Mouse (Mus musculus): ENCODE data around the gene Cdhr3. TPM values are rescaled to one million over a fixed set of nuclear protein-coding genes. Genes with fewer than 3 reads are reported as not detected.

Cdhr3 gene
- not detected for polyA plus RNA-seq (2012; fragmentation: generic; extraction: Trizol)
- long read RNA-seq, experiment 1 = 0 reads
- long read RNA-seq, experiment 2 = 0 reads

DNA sequence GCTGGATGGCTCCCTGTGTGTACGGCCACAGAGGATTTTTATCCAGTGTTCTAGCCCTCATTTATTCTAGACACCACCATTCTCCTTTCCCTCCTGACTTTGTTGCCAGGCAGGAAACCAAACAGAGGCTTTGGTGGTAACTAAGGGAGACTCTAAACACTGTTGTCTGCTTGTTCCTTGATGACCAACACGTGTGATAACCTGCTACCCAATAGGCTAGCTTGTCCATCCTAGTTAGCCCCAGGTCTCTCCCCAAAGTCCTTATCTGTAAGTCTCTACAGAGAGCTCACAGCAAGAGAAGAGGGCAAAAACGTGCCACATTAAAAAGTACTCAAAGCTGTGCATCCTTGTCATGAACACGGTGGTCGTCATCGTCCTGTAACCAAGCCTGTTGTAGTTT is at the start of gene Cdhr3:
Gene Cdhr3, minus strand, starts transcription at position 101 of the 400 bp plus-strand sequence.
- Histone ChIP-seq H3K79me2 (ENCODE audit: control insufficient read depth, insufficient read depth) (no peaks in the 10 kb centered on the region), H3ac (ENCODE audit: control insufficient read depth, insufficient read length, low read depth) (no peak within 1 kb of the TSS)
- TF ChIP-seq USF1 (IDR thresholded peaks at IDR 0.05; ENCODE audit: low read depth) (no peak), CTCF (IDR thresholded peaks at IDR 0.05; ENCODE audit: control insufficient read depth, insufficient read depth, insufficient read length) (no peak), MYOD1 (IDR thresholded peaks at IDR 0.05; ENCODE audit: control insufficient read depth, insufficient read length, low read depth) (no peak), MAX (IDR thresholded peaks at IDR 0.05) (no peak), CEBPB (IDR thresholded peaks at IDR 0.05; ENCODE audit: low read depth) (no peak), FOSL1 (IDR thresholded peaks at IDR 0.05; ENCODE audit: insufficient read depth, low read length, poor library complexity, severe bottlenecking) (no peak), MYOG (IDR thresholded peaks at IDR 0.05; ENCODE audit: control insufficient read depth, extremely low read depth, insufficient read length) (no peak)

DNA sequence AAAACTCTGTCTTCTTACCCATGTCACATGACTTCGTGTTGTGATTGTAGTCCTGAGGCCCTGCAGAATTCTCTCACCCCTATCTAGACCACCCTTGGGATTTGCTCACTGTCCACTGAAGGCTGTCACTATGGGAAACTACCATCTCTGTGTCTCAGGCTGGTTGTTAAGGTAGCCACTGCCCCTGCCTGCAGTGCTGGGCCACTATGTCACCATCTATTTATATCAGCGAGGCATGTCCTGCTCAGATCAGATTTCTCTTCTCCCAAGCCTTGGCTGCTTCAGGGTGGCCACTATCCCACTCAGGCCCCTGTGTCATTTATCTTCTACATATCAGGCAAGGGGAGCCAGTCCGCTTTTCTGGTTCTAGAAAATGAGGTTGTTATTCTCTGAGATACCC is 46.4 kb upstream of the Cdhr3 start:
- H3K79me2 ChIP-seq (ENCODE audit: control insufficient read depth, insufficient read depth) = peaks cover 30% of the 10 kb centered on the region

More for the DNA sequence above, at the start of gene Cdhr3:
- Histone ChIP-seq H3K36me3 (ENCODE audit: control insufficient read depth, insufficient read depth) (no peaks in the 10 kb centered on the region), H3K27me3 (ENCODE audit: control insufficient read depth, insufficient read depth, insufficient read length) (peaks cover 10% of the 10 kb centered on the region), H3K4me3 (ENCODE audit: insufficient read depth, poor library complexity, severe bottlenecking) (no peak within 1 kb of the TSS), H3K79me3 (ENCODE audit: low read depth) (no peaks in the 10 kb centered on the region)

DNA sequence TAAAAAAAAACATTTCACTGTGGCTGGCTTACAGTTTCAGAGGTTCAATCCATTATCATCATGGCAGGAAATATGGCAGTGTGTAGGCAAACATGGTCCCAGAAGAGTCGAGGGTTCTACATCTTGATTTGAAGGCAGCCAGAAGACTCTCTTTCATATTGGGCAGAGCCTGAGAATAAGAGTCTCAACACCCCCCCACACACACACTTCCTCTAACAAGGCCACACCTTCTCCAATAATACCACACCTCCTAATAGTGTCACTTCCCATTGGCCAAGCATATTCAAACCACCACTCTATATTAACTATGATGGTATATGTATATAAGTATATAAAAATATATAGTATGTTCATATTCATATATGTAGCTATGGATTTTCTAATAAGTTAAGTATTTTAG is 45.2 kb upstream of the Cdhr3 start:
- peaks cover 61% of the 10 kb centered on the region for H3K36me3 ChIP-seq (ENCODE audit: control insufficient read depth, insufficient read depth)
- H3K79me3 ChIP-seq (ENCODE audit: low read depth) = peaks cover 5% of the 10 kb centered on the region
- H3K4me3 ChIP-seq (ENCODE audit: insufficient read depth, poor library complexity, severe bottlenecking) = no peak overlapping the region
- no peak overlapping the region for H3ac ChIP-seq (ENCODE audit: control insufficient read depth, insufficient read length, low read depth)
- no peak for TF ChIP-seq FOSL1 (IDR thresholded peaks at IDR 0.05; ENCODE audit: insufficient read depth, low read length, poor library complexity, severe bottlenecking)
- TF ChIP-seq MAX (IDR thresholded peaks at IDR 0.05) = no peak
- TF ChIP-seq USF1 (IDR thresholded peaks at IDR 0.05; ENCODE audit: low read depth) = no peak
- no peak for TF ChIP-seq CEBPB (IDR thresholded peaks at IDR 0.05; ENCODE audit: low read depth)
- TF ChIP-seq MYOD1 (IDR thresholded peaks at IDR 0.05; ENCODE audit: control insufficient read depth, insufficient read length, low read depth) = no peak
- TF ChIP-seq CTCF (IDR thresholded peaks at IDR 0.05; ENCODE audit: control insufficient read depth, insufficient read depth, insufficient read length) = no peak
- TF ChIP-seq MYOG (IDR thresholded peaks at IDR 0.05; ENCODE audit: control insufficient read depth, extremely low read depth, insufficient read length) = no peak
- H3K79me2 ChIP-seq (ENCODE audit: control insufficient read depth, insufficient read depth) = peaks cover 18% of the 10 kb centered on the region
- H3K27me3 ChIP-seq (ENCODE audit: control insufficient read depth, insufficient read depth, insufficient read length) = no peaks in the 10 kb centered on the region

More for the DNA sequence above, 46.4 kb upstream of the Cdhr3 start:
- TF ChIP-seq MYOG (IDR thresholded peaks at IDR 0.05; ENCODE audit: control insufficient read depth, extremely low read depth, insufficient read length) (no peak), FOSL1 (IDR thresholded peaks at IDR 0.05; ENCODE audit: insufficient read depth, low read length, poor library complexity, severe bottlenecking) (no peak), CTCF (IDR thresholded peaks at IDR 0.05; ENCODE audit: control insufficient read depth, insufficient read depth, insufficient read length) (no peak), MAX (IDR thresholded peaks at IDR 0.05) (no peak), CEBPB (IDR thresholded peaks at IDR 0.05; ENCODE audit: low read depth) (no peak), USF1 (IDR thresholded peaks at IDR 0.05; ENCODE audit: low read depth) (no peak), MYOD1 (IDR thresholded peaks at IDR 0.05; ENCODE audit: control insufficient read depth, insufficient read length, low read depth) (no peak)
- Histone ChIP-seq H3ac (ENCODE audit: control insufficient read depth, insufficient read length, low read depth) (no peak overlapping the region), H3K27me3 (ENCODE audit: control insufficient read depth, insufficient read depth, insufficient read length) (no peaks in the 10 kb centered on the region), H3K79me3 (ENCODE audit: low read depth) (peaks cover 11% of the 10 kb centered on the region), H3K4me3 (ENCODE audit: insufficient read depth, poor library complexity, severe bottlenecking) (no peak overlapping the region), H3K36me3 (ENCODE audit: control insufficient read depth, insufficient read depth) (peaks cover 61% of the 10 kb centered on the region)

DNA sequence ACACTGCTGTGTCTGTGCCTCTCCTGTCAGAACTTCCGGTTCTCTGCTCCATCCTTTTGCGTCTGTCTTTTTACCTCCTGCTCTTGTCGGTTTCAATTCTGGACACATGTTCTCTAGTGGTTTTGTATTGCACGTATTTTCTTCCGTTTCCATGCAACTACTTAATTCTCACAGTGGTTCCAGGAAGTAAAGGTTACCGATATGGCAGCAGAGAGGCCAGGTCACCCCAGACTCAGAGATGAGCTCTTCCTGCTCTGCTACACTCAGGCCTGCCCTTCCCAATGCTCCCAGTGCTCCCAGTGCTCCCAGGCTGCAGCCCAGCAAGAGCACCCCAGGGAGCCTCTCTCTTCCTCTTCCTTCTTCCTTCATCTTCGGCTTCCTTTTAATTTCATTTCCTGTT is 39.1 kb upstream of the Cdhr3 start:
- no peaks in the 10 kb centered on the region for H3K79me2 ChIP-seq (ENCODE audit: control insufficient read depth, insufficient read depth)
- TF ChIP-seq MYOD1 (IDR thresholded peaks at IDR 0.05; ENCODE audit: control insufficient read depth, insufficient read length, low read depth) (no peak), FOSL1 (IDR thresholded peaks at IDR 0.05; ENCODE audit: insufficient read depth, low read length, poor library complexity, severe bottlenecking) (no peak), USF1 (IDR thresholded peaks at IDR 0.05; ENCODE audit: low read depth) (no peak), CEBPB (IDR thresholded peaks at IDR 0.05; ENCODE audit: low read depth) (no peak), MYOG (IDR thresholded peaks at IDR 0.05; ENCODE audit: control insufficient read depth, extremely low read depth, insufficient read length) (no peak), MAX (IDR thresholded peaks at IDR 0.05) (no peak), CTCF (IDR thresholded peaks at IDR 0.05; ENCODE audit: control insufficient read depth, insufficient read depth, insufficient read length) (no peak)
- no peaks in the 10 kb centered on the region for H3K27me3 ChIP-seq (ENCODE audit: control insufficient read depth, insufficient read depth, insufficient read length)
- peaks cover 19% of the 10 kb centered on the region for H3K36me3 ChIP-seq (ENCODE audit: control insufficient read depth, insufficient read depth)
- no peak overlapping the region for H3K4me3 ChIP-seq (ENCODE audit: insufficient read depth, poor library complexity, severe bottlenecking)
- no peak overlapping the region for H3ac ChIP-seq (ENCODE audit: control insufficient read depth, insufficient read length, low read depth)
- H3K79me3 ChIP-seq (ENCODE audit: low read depth) = no peaks in the 10 kb centered on the region

DNA sequence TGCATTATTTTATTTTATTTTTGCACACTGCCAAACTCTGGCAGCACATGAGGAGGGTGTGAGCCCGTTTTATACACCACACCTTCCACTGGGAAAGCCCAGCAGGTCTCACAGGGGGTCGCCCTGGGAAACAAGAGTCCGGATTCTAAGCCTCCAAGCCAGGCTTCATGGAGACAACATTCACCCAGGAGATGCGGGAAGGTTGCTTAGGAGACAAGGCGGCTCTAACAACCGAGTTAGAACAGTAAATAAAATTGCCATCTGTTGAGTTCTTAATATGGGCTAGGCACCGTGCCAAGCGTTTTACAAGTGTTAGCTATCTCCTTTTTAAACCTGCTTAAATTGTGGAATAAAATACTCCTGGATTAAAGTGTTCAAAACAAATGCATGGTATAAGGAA is 37.7 kb upstream of the Cdhr3 start:
- peaks cover 11% of the 10 kb centered on the region for H3K36me3 ChIP-seq (ENCODE audit: control insufficient read depth, insufficient read depth)
- no peak overlapping the region for H3ac ChIP-seq (ENCODE audit: control insufficient read depth, insufficient read length, low read depth)
- H3K79me2 ChIP-seq (ENCODE audit: control insufficient read depth, insufficient read depth) = no peaks in the 10 kb centered on the region
- H3K27me3 ChIP-seq (ENCODE audit: control insufficient read depth, insufficient read depth, insufficient read length) = no peaks in the 10 kb centered on the region
- H3K4me3 ChIP-seq (ENCODE audit: insufficient read depth, poor library complexity, severe bottlenecking) = no peak overlapping the region
- no peaks in the 10 kb centered on the region for H3K79me3 ChIP-seq (ENCODE audit: low read depth)
- TF ChIP-seq FOSL1 (IDR thresholded peaks at IDR 0.05; ENCODE audit: insufficient read depth, low read length, poor library complexity, severe bottlenecking) (no peak), MYOD1 (IDR thresholded peaks at IDR 0.05; ENCODE audit: control insufficient read depth, insufficient read length, low read depth) (no peak), CTCF (IDR thresholded peaks at IDR 0.05; ENCODE audit: control insufficient read depth, insufficient read depth, insufficient read length) (no peak), USF1 (IDR thresholded peaks at IDR 0.05; ENCODE audit: low read depth) (no peak), CEBPB (IDR thresholded peaks at IDR 0.05; ENCODE audit: low read depth) (no peak), MYOG (IDR thresholded peaks at IDR 0.05; ENCODE audit: control insufficient read depth, extremely low read depth, insufficient read length) (no peak), MAX (IDR thresholded peaks at IDR 0.05) (no peak)

All from C2C12 (cell line).